Mouse (Mus musculus): ENCODE measurements around the gene Dmbx1.
A peak's percentile ranks its signal among the peaks of the same experiment; 100 is the strongest.

Dmbx1 gene

DNA sequence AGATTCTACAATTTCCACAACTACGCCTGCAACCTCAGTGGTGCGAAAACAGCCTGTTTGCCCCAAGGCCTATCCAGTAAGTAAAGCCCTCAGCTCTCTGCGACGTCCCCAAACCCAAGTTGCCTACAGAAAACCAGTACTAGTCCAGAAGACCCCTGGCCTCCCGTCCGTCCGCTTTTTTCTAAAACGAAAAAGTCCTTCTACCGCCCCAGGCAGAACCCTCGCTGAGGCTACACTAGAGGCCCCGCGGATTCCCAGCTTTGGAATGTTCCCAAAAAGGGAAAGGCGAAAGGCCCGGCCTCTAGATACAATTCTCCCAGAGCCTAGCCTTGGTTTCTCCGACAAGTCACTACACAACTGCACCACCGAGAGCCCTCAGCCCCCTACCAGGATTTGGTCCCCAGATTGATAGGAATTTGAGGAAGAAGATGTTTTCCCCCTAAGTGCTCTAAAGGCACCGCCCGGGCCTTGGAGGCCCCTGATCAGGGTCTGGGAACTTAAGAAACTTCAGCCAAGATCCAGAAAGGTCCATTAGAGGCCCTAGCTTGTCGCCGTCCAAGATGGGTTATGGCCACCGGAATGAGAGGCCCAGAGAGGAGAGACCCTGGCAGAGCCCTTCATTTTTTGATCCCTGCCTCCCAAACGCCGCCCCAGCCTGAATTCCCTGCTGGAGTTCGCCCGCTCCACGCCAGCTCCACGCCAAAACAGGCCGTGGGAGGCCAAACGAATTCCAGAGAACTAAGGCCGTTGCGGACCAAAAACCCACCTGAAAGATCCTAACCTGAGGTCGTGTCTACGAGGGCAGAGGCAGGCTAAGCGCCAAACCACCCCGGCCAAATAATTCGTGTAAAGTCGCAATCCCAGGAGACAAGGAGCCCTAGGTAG lies 1.2 kb downstream of the Dmbx1 start:
- peak; percentile 50 to 71 for DNase-seq

DNA sequence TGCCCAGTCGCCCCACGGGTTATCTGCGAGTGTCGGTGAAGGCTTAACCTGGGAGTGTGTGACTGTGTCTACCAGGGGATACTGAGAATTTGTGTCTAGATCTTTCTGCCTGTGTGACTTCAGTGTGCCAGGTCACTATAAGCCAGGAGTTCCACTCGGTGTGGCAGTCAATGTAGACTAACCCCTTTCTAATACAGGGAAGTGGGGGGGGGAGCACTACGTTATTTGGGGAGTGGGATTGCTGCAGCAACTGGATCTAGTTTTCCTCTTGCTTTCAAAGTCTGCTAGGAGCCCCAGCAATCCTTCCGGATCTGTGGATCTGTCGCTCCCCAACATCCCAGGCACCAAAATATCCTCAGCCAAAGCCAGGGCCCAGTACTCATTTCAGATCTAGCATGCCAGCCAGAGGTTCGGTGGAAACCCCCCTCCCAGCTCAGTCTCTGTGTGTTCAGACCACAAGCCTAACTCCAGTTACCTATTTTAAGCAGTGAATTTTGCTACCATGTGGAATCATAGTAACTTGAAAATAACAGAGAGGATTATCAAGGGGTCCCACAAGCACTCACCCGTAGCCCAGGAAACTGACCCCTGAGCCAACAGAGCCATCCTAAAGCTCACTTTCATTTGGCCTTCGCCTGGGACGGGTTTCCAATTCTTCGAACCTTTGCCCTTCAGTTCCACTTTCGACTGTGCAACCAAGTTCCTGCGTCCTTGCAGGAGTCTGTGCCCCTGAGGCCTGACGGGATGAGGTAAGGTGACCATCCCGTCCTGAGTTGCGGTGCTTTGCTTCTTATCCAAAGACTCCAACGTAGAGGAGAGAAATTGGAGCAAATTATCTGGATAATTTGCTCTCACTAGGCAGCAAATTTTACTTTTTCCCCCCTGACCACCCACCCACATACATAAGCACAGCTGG lies 2.4 kb downstream of the Dmbx1 start:
- no peak for DNase-seq

DNA sequence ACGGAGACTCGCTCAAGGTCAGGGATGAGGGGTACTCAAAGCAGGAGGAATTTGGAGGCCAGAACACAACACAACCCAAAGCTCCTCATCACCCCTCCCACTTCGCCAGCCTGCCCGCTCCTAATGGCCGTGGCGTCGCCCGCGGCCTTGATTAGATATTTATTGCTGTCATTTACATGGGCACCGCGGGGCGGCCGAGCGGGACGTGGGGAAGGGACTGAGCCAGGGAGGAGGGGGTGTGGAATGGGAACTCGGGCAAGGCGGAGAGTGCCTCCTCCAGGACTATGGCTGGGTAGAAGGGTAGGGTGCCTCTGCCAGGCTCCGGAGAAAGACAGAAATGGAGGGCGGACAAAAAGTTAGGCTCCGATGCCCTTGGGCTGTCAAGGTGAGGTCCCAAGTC lies 3.1 kb downstream of the Dmbx1 start:
- peak in 1 of 2 experiments; percentile 23 for DNase-seq

DNA sequence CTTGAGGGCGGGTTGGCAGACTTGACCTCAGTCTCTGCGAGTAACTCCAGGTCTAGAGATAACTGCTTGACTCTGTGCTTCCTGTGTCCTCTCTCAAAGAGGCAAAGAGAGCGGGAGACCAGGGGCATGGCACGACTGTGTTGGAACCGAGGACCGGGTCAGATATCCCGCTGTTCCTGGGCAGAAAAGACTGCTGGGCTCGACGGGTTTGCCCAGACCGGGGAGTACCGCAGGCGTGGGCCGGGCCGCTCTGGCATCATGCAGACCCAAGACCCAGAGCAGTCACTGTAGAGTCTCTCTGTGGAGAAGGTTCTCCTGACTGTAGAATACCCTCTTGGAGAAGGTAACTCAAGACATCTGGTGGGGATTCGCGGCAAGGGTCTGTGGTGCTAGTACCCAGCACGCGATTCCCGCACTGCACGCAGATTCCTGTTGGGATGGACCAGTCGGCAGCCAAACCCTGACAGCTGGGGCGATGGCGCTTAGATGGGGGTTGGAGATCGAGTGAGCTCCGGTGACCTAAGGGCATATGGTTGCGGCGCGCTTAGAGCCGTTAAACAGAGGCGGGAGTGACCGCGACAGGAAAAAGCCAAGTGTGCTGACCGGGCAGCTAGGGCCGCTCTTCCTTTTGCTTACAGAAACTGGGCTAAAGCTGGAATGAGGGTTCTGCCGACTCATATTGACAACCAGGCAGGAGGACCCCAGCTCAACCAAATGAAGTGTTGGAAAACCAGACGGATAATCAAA lies 3.7 kb downstream of the Dmbx1 start:
- DNase-seq, result peak; percentile 17 to 25

DNA sequence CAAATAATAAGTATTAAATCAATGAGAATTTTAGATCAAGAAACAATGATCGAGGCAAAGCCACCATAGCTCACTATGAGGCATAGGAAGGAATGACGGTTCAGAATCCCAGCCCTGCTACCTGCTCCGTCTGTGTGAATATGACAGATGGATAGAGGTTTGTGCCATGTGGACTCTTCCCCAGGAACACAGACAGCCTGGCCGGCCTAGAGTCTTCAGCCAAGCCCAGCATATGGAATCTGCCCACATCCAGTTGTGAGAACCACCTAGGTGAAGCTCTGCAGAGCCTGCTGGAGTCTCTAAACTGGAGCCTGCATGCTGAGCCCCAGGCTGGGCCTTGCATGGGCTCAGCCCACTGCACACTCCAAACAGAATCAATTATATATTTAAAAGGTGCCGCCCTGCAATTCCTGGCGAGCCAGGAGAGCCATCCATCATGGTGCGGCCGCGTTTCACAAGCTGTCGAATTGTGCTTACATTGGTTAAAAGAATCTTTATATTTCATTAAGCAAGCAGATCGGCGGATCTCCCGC lies 8.1 kb downstream of the Dmbx1 start:
- DNase-seq, result peak; percentile 38 to 66

DNA sequence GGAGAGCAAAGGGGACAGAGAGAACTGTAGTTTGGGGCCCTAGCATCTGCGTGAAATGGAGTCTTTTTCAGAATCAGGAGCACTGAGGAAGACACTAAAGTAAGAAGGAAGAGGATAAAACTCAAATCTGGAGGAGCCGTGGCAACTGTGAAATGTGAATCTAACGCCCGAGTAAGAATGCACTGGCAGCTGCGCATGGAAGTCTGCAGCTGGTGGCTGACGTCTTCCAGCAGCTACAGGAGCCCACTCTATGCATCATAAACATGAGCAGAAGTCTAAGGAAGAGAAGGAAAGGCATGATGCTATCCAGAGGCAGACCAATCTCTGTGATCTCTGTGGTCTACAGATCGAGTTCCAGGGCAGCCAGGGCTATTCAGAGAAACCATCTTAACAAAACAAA lies 12.1 kb downstream of the Dmbx1 start:
- DNase-seq, result no peak

DNA sequence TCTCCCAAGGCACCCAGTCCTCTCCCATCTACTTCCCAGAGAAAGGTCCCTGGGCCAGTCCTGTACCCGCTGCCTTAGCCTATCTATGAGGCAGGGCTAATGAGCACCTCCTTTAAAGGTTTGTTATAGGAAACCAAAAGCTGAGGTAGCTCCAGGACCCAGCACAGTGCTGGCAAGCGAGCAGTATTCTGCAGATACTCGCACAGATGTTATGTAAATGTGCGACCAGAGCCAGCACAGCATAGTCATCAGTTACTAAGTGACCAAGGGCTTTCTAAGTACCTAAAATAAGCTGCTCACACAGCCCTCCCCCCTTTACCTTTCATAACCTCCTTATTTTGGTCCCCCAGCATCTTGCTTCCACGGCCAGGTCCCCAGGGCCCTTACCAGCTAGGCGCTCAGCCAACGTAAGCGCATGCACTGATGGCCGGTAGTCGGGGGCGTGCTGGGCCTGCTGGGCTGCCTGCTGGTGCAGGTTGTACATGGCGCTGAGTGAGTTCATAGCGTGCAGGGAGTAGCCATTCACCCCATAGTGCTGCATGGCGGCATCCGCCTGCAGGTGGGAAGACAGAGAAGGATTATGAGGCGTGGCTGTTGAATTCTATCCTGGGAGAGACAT lies 16.4 kb downstream of the Dmbx1 start:
- peak; percentile 41 to 43 for DNase-seq

DNA sequence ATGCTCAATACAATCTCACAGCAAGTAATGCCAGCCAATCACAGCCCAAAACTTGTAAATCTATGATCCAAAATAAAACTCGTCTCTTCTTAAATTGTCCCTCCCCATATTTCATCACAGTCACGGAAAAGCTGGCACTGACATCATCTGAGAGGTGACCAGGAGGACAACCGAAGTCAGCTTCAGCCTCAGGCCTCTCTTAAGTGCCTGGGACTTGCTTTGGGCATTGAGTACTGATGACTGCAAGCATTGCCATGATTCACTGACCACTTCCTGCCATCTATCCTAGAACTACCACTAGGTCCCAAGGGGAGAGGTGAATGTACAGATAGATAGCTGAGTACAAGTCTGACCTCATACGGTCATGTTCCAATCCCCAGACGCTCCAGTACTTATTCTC lies 17.0 kb downstream of the Dmbx1 start:
- no peak for DNase-seq

DNA sequence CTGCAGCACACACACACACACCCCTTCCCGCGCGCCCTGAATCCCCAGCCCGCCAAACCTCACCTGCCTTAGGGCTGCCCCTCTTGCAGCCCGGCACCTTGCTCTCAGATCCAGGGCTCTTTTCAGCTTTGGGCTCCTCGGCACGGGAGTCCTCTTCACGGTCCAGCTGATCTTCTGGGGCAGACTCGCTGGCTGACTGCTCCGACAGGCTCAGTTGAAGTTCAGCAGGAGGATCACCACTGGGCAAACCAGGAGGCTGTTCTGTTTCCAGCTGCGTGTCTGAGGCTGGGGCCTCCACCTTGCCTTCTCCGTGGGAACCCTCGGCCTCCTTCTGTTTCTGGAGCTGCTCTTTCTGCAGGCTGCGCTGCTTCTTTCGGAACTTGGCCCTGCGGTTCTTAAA lies 19.8 kb downstream of the Dmbx1 start:
- DNase-seq, result no peak

DNA sequence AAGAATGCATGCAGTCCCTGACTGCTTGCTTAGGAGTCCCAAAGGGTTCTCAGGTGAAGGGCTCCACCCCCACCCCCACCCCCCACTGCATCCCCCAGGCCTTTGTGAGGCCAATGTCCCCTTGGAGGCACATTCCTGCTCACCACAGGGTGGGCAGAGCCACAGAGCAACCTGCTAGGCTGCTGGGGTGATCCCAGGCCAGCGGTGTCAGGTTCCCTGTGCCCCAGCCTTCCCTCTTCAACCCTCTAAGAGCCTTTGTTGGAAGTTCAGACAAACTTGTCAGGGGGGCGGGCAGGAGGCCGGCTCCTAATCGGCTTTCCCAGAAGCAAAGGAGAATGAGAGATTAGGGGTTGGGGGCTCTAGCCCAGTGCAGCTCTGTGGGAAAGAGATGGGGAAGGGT lies 28.1 kb downstream of the Dmbx1 start:
- no peak for DNase-seq

DNA sequence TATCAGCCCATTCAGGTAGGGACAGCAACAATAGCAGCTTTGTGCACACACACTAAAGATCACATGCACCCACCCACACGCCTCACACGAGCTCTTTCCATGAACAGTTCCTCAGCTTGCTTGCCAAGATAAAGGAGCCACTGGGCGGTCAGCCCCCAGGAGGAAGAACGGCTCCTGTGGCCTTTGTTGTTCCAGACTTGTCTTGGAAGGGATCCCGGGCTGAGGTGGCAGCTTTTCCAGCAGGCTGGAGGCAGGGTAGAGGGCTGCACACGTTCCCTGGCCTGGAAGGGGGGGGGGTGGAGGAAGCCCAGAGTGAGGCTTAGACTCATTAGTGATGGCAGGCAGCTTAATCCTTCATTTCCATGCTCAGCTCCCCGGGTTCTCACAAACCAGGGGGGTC lies 31.1 kb downstream of the Dmbx1 start:
- peak in 1 of 2 experiments; percentile 46 for DNase-seq

DNA sequence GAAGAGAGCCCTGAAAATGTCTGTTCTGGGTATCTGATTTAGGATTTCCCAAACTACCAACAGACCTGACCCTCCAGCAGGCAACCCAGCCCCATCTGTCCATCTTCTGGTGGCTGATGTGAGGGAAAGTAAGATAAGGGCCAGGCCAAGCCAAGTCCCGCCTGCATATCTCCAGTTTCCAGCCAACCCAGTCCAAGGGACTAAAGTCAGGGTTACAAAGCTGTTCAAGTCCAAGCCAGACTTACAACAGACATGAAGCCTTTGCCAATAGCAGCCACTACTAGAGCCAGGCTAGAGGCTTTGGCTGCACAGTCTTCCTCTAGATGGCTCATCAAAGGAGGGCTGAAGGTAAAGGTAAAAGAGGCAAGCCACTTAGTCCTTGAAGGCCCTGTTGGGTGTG lies 31.7 kb downstream of the Dmbx1 start:
- no peak for DNase-seq

DNA sequence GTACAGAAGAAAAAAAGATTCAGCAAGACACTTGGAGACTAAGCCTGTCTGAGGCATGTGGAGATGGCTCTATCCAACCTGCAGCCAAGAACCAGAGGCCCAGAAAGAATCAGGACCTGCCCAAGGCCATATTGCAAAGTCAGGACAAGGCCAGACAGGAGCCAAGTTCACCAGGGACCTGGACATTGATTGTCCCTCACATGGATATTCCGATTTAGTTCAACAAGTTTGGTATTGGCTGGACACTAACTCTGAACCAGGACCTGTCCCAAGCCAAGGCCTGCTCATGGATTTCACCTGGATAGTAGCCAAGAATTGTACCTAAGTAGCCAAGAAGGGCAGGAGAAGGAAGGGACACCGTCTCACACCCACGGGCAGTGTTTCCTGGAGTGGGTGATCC lies 32.9 kb downstream of the Dmbx1 start:
- no peak for DNase-seq

DNA sequence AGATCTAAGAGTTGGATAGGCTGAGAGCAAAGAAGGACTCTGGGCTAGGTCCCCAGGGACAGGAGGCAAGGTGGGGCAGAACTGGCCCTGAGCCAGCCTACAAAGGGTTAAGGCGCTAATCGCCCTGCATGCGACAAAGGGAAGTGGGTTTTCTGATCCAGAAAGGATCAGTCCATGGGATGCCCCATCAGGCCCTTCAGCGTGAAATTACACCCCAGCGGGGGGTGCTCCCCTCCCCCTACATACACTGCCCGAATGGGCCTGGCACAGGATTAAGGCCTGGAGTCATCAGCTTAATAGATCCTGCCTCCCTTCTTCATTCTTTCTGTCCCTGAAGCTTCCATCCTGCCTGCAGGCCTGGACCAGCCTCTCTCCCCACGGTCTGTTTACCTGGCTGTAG lies 34.0 kb downstream of the Dmbx1 start:
- peak; percentile 54 to 74 for DNase-seq

DNA sequence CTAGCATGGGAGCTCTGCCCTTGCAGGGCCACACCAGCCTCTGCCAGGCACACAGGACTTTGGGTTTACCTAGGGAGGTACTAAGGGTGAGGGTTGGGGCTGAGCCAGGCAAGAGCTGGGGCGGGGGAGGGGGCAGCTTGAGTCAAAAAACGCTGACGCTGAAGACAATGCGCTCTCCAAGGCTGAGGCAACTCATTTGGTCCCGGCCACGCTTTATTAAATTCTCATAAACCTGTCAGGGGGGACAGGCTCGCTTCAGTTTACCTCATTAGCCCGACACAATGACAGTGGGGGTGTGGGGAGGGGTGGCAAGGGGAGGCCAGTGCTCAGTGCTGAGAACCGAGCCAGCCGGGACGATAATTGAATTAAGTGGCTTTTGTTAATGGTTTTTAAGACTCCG lies 35.4 kb downstream of the Dmbx1 start:
- DNase-seq, result no peak

DNA sequence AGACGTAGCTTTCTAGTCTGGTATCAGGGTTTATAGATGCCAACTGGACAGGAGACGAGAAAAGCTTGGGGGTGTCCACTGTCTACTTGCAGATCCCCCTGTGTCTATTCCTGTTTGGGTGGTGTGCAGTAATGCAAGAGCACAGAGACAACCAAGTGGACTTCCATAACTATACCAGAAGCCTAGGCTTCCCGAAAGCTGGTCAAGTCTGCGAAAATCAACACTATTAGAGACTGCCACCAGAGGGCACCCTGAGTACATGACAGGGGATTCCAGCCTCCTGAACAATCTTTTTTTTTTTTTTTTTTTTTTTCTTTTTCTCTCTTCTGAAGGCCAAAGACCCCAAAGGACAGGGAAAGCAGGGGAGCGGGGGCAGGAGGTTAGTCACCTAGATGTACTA lies 36.9 kb downstream of the Dmbx1 start:
- peak; percentile 92 to 95 for DNase-seq

DNA sequence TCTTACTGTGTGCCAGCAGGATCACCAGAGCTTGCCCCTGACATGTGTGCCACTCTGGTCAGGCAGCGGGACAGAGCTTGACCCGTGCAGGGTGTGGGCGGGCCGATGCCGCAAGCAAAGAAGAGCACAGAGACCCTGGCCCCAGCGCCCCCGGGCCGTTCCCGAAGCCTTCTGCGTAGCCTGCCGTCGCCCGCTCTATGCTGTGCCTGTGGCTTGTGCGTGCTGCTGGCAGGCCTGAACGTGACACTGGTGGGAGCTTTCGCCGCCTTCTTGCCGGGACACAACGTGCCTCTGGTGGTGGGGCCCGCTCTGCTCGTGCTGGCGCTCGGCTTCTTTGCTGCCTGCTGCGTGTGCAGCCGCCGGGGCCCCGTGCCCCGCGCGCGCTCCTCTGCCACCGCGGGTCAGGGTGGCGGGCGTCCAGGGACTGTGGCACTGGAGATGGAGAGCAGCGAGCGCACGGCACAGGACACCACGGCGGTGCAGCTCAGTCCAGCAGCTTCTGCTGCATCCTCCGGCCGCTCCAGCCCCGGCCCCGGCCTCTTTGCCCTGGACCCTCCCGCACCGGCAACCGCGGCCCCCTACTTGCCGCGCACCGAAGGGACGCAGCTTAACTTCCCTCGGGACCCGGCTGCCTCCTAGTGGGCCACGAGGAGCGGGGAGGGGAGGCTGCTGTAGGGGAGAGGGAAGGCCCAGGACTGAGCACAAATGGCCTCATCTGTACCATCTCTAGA lies 41.7 kb downstream of the Dmbx1 start:
- DNase-seq, result peak; percentile 36 to 53

DNA sequence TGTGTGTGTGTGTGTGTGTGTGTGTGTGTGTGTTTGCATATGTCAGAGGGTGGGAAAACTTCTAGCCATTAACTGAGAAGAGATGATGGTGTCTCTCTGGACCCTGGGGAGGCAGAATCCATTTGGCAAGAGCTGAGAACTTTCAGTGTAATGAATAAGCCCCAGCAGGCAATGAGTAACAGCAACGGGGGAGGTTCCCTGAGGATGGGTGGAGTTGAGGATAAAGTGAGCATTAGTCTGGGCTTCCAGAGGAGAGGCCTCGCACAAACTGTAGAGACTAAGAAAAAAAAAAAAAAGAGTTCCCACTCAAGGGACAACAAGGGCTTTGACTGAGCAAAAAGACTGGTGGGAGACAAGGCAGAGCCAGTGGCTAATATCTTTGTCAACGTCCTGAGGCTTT lies 45.4 kb downstream of the Dmbx1 start:
- DNase-seq, result no peak

DNA sequence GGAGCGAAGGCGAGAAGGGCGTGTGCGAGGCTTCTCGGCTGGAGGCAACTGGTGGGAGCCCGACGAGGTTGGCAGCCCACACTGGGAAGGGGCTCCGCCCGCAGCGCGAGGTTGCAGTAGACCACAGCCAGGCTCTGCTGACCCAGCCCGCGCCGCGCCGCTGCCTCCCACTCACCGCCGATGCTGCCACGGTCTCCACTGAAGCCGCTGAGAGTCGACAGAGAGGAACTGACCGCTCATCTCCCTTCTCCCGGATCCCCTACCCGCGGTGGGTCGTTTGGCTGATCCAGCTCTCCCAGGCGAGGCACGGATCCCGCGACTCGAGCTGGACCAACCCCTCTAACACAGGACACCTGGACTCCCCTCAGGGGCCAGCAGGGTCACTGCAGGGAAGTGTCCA lies 49.2 kb downstream of the Dmbx1 start, which contains the start of gene 6430628N08Rik:
Gene 6430628N08Rik (plus strand): TSS at position 113 of the 400 bp plus-strand sequence.
- no peak for DNase-seq

DNA sequence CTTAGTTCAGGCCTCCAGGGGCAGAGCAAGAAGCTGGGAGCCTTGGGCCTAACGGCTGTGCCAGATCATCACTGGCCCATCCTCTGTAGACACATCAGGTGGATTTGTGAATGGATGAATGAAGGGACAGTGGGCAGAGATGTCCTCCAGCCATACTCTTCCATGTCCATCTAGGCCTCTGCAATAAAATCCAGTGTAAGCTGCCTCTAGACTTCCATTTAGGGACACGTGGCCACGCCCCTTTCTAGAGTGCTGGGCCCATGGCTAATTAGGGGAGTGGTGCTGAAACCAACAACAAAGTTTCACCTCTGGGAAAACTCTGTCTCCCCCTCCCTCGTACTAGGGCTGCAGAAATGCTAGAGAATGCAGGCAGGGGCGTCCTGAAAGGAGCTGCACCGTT lies 49.7 kb downstream of the Dmbx1 start:
- no peak for DNase-seq

DNA sequence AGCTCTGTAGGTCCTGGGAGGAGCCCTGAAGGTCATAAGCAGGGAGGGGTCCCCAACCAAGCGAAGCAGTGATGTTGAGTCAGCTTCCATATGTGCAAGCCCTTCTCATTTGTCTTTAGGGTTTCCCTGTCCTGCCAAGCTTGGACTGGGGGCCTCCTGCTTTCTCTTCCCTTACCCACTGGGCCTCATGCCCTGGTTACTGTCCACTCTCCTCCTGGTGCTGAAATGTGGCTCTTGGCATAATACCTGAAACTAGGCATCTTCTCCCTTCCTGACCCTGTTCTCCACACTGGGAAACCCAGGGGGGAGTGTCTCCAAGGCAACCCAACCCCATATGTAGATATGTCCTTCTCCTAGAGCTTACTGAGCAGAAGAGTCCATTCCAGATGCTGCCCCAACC lies 52.9 kb downstream of the Dmbx1 start:
- no peak for DNase-seq

DNA sequence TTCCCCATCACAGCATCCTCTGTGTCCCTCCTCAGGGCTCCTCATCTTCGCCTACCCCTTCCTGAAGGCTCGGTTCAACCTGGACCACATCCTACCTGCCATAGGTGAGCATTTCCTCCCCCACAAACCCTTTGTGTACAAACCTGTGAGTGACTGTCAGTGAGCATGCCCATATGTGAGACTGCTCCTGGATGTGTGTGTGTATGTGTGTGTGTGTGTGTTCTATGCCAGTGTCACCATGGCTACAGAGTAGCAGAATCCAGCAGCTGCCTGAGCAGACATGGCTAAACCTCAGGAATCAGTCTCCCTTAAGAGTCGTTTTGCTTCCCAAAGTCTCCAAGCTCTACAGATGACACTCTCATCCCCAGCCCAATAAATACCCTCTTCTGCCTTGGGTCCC lies 53.9 kb downstream of the Dmbx1 start:
- DNase-seq, result no peak

Measured in cerebellum, postnatal 14 days (tissue).